Mouse (Mus musculus): ENCODE measurements around the gene Egfl6. TPM values are rescaled to one million over a fixed set of nuclear protein-coding genes. Genes with fewer than 3 reads are reported as not detected.

The Egfl6 gene
- polyA plus RNA-seq, 1 experiment from 2014 or later, result 3.2 TPM

DNA sequence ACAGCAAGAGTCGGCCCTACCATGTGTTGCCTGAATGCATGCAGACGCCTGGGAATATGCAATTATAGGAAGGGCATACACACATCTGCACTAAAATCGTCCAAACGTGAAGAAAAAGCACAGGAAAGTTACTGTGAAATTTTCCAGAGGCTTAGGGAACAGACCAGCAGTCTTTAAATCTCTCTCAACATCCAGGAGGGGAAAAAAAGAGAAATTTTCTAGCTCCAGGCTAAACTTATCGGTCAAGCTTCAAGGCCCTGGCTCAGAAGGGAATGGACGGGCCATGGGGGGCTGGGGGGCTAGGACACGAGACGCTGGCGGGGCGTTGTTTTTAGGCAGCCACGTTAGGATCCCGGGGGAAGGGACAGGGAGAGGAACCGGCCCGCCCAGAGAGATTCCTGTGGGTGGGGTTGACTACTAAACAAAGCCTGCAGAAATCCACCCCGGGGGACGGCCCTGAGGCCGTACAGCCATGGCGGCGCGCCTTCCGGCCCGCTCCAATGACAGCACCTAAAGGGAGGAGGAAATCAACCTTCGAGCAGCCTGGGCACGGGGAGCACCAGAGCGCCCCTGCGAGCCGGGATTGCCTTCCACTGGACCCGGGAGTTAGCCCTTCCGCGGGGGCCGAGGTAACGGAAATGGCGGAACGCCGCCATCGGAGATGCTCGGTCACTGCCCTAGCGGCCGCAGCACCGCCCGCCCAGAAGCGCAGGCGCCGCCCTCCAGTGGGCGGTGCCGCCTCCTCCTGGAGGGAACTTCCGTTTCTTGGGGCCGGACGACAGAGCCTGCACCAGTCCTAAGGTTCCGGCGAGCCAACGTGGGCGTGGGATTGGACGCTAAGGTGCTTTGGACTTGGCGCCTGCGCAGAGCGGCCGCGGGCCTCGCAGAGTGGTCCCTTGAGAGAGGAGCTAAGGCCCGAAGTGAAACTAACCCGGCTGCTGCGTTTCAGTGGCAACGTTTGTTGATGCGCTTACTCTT, 75.5 kb downstream of the Egfl6 start:
- peak; percentile 89 for DNase-seq (ENCODE audit: low spot score)
- H3K4me3 ChIP-seq, result peak overlapping the region; percentile 61
- H3K27ac ChIP-seq, result peak overlapping the region; percentile 97
- peaks cover 61% of the 10 kb centered on the region for H3K27me3 ChIP-seq (ENCODE audit: low read depth, poor library complexity, severe bottlenecking)
- 17% methylated on average over 65 of the region's 65 CpGs for WGBS
- no peaks in the 10 kb centered on the region for H3K9me3 ChIP-seq (replicated peaks)
- H3K4me1 ChIP-seq, result peaks cover 9% of the 10 kb centered on the region; the same call in 1 of the 2 replicates
- H3K36me3 ChIP-seq, result no peaks in the 10 kb centered on the region

DNA sequence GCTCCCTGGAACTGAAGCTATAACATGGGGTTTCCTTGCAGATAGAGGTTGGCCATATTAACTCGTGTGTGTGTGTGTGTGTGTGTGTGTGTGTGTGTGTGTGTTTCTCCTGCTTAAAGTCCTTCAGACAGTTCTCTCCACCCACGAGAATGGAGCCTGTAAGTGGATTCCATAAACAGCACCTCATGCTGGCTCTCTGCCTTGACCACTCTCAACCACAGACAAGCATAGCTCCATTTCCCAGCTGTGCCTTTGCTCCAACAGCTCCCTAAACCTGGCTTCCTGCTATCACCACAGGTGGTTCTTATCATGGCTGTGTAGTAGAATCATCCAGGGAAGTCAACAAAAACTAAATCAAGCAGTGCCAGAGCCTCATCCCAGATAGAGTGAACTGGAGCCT, 81.1 kb downstream of the Egfl6 start:
- DNase-seq (ENCODE audit: low spot score), result no peak
- Histone ChIP-seq H3K36me3 (peaks cover 8% of the 10 kb centered on the region; the same call in 1 of the 2 replicates), H3K4me3 (no peak overlapping the region), H3K27me3 (ENCODE audit: low read depth, poor library complexity, severe bottlenecking) (peaks cover 64% of the 10 kb centered on the region), H3K4me1 (peaks cover 6% of the 10 kb centered on the region; the same call in 1 of the 2 replicates), H3K9me3 (replicated peaks) (no peaks in the 10 kb centered on the region), H3K27ac (no peak overlapping the region)
- WGBS, result 81% methylated on average over 2 of the region's 2 CpGs

DNA sequence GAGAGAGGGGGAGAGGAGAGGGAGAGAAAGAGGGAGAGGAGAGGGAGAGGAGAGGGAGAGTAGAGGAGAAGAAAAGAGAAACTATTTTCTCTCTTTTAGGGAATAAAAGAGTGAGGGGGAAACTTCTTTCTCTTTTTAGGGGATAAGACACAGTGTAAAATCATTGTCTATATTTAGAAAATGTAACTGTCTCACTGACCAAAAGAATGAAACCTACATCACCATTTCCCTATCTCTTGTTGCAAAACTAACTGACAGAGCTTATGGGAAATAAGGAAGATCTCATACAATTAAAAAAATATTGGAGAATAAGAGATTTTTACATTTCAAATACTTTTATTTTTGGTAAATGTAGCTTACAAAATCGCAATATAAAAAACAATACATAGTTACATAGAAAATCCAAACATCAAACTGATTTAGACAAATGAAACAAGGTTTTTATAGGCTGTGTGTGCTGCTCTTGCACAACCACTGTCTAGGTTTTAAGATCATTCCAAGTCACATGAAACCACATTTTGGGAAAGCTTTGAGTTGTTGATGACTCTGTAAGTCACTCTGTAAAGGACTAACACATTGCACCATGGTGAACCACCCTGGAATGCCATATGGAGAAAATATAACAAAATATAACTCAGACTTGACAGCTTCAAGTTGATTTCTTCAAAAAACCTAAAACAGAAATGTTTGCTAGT, 85.9 kb downstream of the Egfl6 start:
- Histone ChIP-seq H3K4me3 (no peak overlapping the region), H3K27me3 (ENCODE audit: low read depth, poor library complexity, severe bottlenecking) (peaks cover 77% of the 10 kb centered on the region), H3K4me1 (no peaks in the 10 kb centered on the region), H3K27ac (no peak overlapping the region), H3K9me3 (replicated peaks) (no peaks in the 10 kb centered on the region), H3K36me3 (peaks cover 8% of the 10 kb centered on the region; the same call in 1 of the 2 replicates)
- no peak for DNase-seq (ENCODE audit: low spot score)
- WGBS, result 67% methylated on average over 1 of the region's 1 CpGs

DNA sequence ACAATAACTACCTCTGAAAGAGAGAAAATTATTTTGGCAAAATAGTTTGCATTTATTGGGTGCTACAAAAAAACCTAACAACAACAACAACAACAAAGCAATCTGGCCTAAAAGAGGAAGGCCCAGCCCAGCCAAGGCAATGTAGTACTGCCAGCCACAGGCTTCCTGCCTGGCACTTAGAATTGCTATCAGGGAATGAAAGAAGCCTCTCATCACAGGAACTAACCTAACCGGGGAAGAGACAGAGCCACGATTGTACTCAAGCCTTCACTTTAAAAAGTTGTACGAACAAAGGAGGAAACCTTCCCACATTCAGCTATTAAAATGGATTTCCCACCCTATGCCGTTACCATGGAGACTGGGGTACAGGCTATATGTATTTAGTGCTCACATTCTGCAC, 87.7 kb downstream of the Egfl6 start:
- Histone ChIP-seq H3K36me3 (0 out of 2 replicates have a peak, but pooled peaks cover 1% of the 10 kb centered on the region), H3K27ac (no peak overlapping the region), H3K4me1 (no peaks in the 10 kb centered on the region), H3K4me3 (no peak overlapping the region), H3K9me3 (replicated peaks) (no peaks in the 10 kb centered on the region), H3K27me3 (ENCODE audit: low read depth, poor library complexity, severe bottlenecking) (peaks cover 71% of the 10 kb centered on the region)
- no peak for DNase-seq (ENCODE audit: low spot score)
- 91% methylated on average over 4 of the region's 4 CpGs for WGBS

DNA sequence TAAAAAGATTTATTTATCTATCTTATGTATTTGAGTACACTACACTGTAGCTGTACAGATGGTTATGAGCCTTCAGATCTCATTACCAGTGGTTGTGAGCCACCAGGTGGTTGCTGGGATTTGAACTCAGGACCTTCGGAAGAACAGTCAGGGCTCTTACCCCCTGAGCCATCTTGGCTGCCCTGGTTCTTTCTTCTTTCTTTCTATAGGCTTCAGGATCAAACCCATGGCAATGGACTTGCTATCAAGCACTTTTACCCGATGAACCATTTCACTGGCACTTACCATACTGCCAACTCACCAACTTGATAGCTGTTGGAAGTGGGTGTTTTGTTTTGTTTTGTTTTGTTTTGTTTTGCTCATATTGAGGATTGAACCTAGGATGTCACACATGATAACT, 90.5 kb downstream of the Egfl6 start:
- H3K4me1 ChIP-seq, result no peaks in the 10 kb centered on the region
- H3K27me3 ChIP-seq (ENCODE audit: low read depth, poor library complexity, severe bottlenecking), result peaks cover 58% of the 10 kb centered on the region
- DNase-seq (ENCODE audit: low spot score), result no peak
- no peaks in the 10 kb centered on the region for H3K36me3 ChIP-seq
- WGBS, result 93% methylated on average over 2 of the region's 2 CpGs
- no peak overlapping the region for H3K27ac ChIP-seq
- no peaks in the 10 kb centered on the region for H3K9me3 ChIP-seq (replicated peaks)
- no peak overlapping the region for H3K4me3 ChIP-seq

DNA sequence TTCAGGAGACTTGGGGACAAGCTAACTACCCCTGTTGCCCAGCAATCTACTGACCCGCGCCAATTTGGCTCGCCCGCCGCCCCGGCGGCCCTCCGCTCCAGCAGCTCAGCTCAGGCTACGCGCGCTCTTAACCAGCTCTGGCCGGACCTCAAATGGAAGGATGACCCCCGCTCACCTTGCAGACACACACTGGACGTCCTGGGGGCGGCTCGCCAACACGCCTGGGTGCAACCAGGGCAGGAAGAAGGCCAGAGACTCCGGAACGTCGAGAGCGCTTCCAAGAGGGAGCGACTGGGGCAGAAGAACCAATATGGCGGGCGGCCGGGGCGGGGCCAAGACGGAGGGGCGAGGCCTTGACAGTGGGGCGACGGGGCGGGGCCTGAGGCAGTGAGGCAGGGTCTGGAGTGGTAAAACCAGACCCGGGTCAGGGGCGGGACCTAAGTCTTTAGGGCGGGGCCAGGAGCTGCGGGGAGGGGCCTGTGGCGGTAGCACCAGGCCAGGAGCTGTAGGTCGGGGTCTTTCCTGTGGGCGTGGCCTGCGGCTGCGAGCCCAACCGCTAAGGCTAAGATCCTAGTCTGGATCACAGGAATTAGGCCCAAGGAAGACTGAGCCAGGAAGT, 106.0 kb downstream of the Egfl6 start, which contains the start of gene Rab9:
Rab9 (minus strand) TSS at position 503 of the 619 bp plus-strand sequence.
- no peaks in the 10 kb centered on the region for H3K4me1 ChIP-seq
- H3K4me3 ChIP-seq, result peak within 1 kb of the TSS; percentile 63
- peaks cover 17% of the 10 kb centered on the region for H3K36me3 ChIP-seq
- DNase-seq (ENCODE audit: low spot score), result peak; percentile 90
- peaks cover 86% of the 10 kb centered on the region for H3K27me3 ChIP-seq (ENCODE audit: low read depth, poor library complexity, severe bottlenecking)
- WGBS, result 11% methylated on average over 36 of the region's 41 CpGs
- H3K9me3 ChIP-seq (replicated peaks), result no peaks in the 10 kb centered on the region
- H3K27ac ChIP-seq, result peak within 1 kb of the TSS; percentile 90

DNA sequence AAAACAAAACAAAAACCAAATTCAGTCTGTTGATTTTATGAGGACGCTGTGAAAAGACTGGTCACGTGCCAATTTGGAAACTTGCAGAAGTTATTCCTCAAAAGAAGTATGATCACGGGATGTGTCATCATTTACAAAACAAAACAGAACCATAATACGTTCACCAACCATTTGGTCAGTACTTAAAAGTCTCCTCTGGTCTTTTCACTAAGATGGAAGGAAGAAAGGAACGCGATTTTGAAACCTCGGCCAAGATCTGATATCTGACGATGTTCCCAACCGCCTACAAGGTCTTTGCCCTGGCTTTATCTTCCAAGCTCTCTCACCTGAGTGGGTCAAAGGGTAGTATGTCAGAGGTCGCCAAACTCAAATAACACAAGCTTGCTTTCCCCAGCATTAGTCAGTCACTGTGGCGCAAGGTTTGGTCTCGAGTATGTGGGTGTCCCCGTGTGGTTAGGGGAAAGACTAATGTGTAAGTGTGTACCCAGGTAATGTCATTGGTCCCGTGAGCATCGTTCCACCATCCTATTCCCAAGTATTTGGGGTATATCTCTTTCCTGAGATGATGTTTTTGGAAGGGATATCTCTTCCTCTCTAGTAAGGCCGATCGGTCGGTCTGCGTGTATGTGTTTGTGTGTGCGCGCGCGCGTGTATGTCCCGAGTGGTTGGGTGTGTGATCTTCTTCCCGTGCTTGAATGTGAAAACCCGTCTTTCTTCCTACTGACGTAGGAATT, 106.7 kb downstream of the Egfl6 start:
- peak overlapping the region; percentile 90 for H3K27ac ChIP-seq
- H3K27me3 ChIP-seq (ENCODE audit: low read depth, poor library complexity, severe bottlenecking), result peaks cover 88% of the 10 kb centered on the region
- H3K36me3 ChIP-seq, result peaks cover 17% of the 10 kb centered on the region
- H3K9me3 ChIP-seq (replicated peaks), result no peaks in the 10 kb centered on the region
- peak overlapping the region; percentile 63 for H3K4me3 ChIP-seq
- WGBS, result 18% methylated on average over 28 of the region's 28 CpGs
- H3K4me1 ChIP-seq, result no peaks in the 10 kb centered on the region
- no peak for DNase-seq (ENCODE audit: low spot score)

DNA sequence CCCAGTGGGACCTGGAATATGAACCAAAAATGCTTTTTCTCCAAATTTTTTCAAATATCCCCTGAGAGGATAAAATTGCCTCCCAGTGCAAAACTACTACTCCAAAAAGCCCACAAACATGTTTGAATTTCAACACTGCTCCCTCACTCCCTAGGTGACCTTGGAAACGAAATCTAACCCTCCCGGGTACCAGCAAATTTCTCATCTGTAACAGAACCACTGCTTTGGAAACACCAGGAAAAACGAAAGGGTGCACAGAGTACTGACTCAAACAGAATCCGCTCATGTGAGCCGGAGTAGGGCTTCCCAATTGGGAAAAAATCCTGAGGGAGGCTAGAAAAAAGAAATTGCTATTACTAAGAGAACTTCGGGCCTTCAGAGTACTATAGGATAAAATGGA, 108.1 kb downstream of the Egfl6 start:
- H3K9me3 ChIP-seq (replicated peaks), result no peaks in the 10 kb centered on the region
- no peak for DNase-seq (ENCODE audit: low spot score)
- 77% methylated on average over 6 of the region's 6 CpGs for WGBS
- no peaks in the 10 kb centered on the region for H3K4me1 ChIP-seq
- H3K4me3 ChIP-seq, result no peak overlapping the region
- H3K27me3 ChIP-seq (ENCODE audit: low read depth, poor library complexity, severe bottlenecking), result peaks cover 88% of the 10 kb centered on the region
- peaks cover 17% of the 10 kb centered on the region for H3K36me3 ChIP-seq
- H3K27ac ChIP-seq, result no peak overlapping the region

Other genes starting within 250 kb of the Egfl6 start
- 15.3 and 18.9 TPM in 2 replicates for gene Trappc2, start 145.1 kb downstream of the Egfl6 start, polyA plus RNA-seq (2016; fragmentation: Nextera tagmentation; extraction: Ambion mirVana)
- 6.7 and 8.6 TPM in 2 replicates for gene Ofd1, start 145.0 kb downstream of the Egfl6 start, polyA plus RNA-seq (2016; fragmentation: Nextera tagmentation; extraction: Ambion mirVana)
- 39.9 and 42.7 TPM in 2 replicates for gene Rab9, start 105.9 kb downstream of the Egfl6 start, polyA plus RNA-seq (2016; fragmentation: Nextera tagmentation; extraction: Ambion mirVana)
- gene Tceanc, start 67.2 kb downstream of the Egfl6 start, polyA plus RNA-seq (2016; fragmentation: Nextera tagmentation; extraction: Ambion mirVana), result 9.4 and 13.3 TPM in 2 replicates

All from limb, embryonic 10.5 days (tissue).